Mouse (Mus musculus) brain, embryonic 14.5 days (tissue): ENCODE data around the gene Tmem114.

Experiments used
- CTCF ChIP-seq: fragments of 200-500 bp; IDR thresholded peaks from 2 replicates; pipeline ENCODE4 v1.5.1; 2012; ENCODE audit warnings: inconsistent platforms, mild to moderate bottlenecking, moderate library complexity, borderline replicate concordance; ENCODE audit not compliant: insufficient read depth, insufficient read length; ENCODE audit errors: extremely low read depth
- POLR2A ChIP-seq: fragments of 200-500 bp; IDR thresholded peaks from 2 replicates; pipeline ENCODE4 v1.6.1; 2012; ENCODE audit warnings: mild to moderate bottlenecking, inconsistent platforms, borderline replicate concordance; ENCODE audit not compliant: poor library complexity, insufficient read depth, insufficient read length, severe bottlenecking; ENCODE audit errors: extremely low read depth

DNA sequence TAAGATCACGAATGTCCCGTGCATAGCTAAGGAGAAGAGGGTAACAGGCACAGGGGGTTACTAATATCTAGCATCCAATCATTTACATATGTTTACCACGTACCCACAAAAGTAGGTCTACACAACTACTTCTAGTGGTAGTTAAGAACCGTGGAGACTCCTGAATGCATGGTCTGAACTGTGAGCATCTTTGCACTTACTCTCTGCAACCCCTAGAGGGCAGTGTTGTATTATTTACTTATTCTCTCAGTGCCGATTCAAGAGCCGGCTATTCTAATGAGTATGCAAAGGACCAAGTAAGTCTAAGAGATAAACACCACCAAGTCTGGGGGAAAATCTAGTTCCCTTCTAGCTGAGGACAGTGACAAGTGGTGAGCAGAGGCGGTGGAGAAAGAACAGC, 12.7 kb downstream of the Tmem114 start:
- TF ChIP-seq CTCF (peak; percentile 76), POLR2A (no peak)
